Mouse (Mus musculus) right cerebral cortex, postnatal 36 days (tissue): Measurements from ENCODE around the gene Cox10.
A peak's percentile ranks its signal among the peaks of the same experiment; 100 is the strongest.

Source experiments
- DNase-seq, 2 experiments: peaks; one replicate each; pipeline ENCODE4 v3.0.0; 2022; ENCODE audit warnings: low spot score in 2 of 2, mixed read lengths in 1 of 2

The Cox10 gene

DNA sequence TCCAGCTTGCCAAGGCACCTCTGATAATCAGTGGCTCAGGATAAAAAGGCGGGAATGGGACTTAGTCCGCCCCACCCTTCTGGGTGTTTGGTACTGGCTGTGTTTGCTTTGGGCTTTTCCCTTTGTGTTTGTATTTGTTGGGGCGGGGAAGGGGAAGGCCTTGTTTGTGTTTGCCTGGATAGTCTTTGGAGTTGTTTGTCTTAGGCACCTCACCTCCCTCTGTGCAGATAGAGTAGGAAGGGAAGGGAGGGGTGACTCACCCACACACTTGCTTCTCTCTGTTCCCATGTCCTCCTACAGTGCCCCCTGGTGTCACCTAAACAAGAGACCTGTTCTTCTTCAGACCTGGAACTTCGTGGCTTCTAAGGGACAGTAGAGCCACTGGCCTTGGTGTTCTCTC lies 122.1 kb downstream of the Cox10 start:
- no peak for DNase-seq

DNA sequence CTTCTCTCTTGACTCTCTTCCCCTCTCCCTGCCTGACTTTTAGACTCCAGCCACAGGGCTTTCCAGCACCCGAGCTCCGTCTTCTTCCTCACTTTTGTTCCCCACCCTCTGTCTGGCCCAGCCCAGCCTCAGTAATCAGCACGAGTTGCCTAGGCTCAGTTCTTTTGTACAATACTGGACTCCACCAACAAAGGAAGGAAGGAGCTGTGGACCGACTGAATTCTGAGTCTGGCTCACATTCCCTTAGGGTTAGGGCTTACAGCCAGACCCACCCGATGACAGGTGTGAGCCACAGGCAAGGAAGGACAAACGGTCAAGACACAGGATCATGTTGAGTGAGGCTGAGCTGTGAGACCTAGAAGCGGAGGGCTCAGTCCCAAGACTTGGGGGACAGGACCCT lies 122.5 kb downstream of the Cox10 start:
- DNase-seq, result no peak

DNA sequence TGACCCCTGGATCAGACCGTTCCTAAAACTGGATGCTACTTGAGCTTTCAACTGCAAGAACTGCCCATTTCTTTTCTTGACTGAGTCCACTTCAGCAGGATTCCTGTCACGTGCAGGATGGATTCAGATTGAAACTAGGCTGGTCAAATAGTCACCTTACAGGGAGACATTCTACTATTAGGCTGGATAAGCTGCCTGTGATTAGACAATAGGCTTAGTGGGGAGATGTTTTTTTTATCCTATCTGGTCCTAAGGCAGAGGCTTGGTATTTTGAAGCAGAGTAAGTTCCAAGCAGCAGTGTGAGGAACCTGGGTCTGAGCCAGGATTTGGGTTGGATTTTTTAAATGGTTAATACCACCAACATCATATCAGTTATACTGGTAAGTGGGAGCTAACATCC lies 125.4 kb downstream of the Cox10 start:
- DNase-seq, result no peak

DNA sequence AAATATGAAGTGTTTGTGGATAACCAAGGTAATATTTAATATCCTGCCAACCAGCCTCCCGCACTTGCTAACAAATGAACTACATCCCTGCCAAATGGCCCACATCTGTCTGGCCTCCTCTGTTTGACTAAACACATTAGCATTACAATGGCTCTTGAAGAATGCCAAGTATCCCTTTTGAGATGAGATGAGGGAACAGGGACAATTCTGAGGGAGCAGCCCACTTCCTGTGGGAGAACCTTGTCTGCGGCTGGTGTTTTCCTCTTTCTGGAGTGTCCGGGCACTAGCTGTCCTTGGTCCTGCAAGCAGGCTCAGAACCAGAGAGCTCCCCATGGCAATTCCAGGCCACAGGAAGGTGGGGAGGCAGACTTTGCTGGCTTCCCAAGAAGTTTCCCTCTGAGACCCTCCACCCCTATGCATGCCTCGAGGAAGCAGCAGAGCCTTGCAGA lies 126.5 kb downstream of the Cox10 start:
- no peak for DNase-seq

DNA sequence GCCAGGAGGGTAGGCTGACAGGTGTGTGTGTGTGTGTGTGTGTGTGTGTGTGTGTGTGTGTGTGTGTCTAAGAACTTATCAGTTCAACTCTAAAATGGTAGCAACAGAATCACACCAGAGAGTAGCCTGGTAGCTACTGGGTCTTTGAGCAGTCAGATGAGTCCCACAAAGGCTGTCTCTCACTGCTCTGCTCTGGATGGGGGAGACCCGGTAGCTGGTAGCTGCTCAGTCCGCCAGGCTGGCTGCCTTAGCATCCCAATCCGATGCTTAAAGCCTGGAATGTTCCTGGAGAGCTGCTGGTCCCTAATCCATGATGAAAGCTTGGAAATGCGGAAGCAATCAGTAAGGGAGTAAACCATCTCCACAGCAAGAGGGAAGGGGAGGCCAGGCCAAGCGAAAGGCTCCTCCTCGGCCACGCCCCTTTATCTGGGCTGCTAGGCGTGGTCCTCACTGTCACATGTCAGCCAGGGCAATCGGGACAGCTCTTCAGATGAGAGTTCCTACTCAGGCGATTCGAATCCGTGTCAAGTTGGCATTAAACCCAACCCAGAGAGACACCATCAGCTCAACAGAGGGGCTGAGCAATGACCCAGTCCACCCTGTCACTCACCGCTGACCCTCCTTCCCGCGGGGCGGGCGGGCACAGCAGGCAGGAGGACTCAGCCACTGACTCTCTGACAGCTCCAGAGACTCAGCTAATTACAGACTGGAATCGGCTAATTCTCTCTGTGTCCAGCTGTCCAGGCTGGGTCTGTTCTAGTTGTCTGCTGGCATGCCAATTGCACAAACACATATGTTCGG lies 127.2 kb downstream of the Cox10 start:
- DNase-seq, result no peak

DNA sequence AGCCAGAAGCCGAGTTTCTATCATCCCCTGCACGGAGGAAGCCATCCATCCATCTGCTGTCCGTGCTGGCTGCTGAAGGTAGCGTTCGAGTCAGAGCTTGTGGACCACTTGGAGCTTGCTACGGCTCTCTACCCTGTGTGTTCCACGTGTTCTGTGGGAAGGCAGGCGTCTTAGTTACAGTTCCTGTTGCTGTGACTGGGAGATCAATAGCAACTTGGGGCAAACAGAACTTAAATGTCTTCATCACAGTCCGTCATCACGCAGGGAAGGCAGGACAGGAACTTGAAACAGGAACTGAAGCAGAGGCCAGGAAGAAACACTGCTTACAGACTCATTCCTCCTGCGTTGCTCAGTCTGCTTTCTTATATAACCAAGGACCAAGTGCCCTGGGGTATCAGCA lies 130.9 kb downstream of the Cox10 start:
- no peak for DNase-seq

DNA sequence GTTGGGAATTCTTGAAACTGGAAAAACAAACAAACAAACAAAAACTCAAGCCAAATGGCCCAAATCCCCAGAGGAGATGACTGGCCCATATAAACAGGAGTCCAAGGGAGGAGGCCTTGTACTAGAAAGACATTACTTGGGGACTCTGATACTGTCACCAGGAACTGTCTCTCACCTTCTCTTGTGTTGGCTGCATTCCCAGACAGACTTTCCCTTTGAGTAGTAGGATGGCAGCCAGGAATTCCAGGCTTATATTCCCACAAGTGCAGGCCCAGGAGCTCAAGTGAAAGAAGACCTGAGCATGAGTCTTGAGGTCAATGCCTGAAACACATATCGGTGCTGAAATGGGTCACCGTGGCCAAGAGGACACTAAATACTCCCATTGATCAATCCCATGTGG lies 132.2 kb downstream of the Cox10 start:
- DNase-seq, result no peak

DNA sequence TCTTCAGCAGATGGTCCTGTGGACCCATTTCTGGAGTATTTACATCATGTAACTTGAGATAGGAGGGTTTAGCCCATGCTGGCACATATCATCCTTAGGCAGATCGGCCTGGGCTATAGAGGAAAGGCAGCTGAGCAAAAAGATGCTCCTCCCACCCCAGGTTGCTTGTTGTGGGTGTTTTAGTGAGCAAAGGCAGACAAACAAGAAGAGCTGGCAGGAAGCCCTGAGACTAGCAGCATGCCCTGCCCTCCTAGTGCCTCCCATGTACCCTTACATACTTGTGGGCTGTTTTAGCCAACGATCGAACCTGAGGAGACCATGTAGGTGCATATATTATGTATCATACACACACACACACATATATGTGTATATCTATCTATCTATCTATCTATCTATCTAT lies 135.3 kb downstream of the Cox10 start:
- no peak for DNase-seq

DNA sequence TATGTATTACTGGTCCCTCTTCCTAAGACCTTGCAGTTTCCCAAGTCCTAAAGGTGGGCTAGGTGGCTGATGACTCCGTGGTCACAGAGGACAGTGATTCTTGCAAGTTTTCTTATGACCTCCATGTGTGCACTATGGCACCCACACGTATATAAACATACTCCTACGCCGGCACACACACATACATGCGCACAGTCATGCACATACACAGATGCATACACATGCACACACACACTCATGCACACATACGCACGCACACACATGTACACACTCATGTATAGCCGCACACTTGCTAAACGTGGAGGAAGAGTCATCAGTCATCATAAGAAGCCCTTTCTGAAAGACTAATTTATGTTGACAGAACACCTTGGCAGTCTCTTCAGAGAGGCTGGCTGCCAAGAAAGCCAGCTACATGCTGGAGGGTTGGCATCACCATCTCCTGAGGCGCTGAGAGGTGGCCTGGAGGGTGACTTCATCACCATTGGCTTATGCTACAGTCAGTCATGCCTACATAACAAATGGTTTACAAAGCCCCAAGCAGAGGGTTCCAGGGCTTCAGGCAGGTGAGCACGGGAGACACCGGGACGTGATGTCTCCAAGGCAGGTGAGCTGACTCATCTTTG lies 135.9 kb downstream of the Cox10 start:
- DNase-seq, result no peak

DNA sequence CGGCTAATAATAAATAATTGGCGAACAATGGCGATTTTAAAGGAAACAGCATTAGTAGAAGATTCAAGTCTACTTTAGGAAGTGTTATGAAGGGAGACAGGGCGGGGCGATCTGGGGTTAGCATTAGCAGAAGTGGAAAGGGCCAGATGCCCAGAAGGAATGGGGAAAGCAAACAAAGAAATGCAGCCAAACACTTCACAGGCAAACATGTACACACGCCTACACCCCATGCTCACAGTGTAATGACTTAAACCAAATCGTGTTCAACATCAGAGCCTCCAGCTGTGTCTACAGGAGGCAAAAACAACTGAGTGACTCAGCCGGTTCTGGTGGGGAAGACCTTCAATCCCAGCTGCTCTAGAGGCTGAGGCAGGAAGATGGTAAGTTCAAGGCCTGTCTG lies 137.1 kb downstream of the Cox10 start:
- no peak for DNase-seq

DNA sequence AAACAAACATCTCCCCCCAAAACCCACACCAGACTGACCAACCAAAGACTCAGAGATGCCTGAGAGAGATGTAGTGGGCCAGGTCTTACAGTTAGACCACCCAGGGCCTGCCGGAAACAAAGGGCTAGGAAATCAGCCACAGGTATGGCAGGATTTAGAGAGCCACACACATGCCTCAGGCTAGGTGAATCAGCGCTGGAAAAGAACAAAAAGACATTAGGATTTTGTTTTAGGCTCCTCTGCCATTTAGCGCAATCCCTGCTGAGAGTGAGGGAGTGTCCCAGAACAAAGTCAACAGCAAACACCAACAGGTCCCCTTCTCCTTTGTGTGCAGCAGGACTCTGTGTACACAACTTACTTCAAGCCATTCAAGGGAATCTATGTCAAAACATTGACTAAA lies 142.6 kb downstream of the Cox10 start:
- no peak for DNase-seq

DNA sequence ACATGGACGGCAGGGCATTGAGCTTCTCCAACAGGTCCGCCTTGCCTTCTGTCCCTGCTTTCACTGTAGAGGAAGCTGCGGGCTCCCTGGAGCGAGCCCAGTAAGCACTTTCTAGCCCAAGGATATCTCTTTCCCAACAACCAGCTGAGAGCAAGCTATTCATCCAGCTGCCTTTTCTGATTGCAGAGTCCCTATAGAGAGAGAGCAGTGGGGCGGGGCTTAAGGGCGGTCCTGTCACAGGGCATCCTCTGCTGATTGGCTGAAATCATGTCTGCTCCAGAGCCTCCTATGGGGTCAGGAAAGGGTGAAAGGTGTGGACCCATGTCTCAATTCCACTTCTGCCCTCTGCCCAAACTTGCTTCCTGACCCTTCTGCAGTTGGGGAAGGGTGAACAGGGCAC lies 152.4 kb downstream of the Cox10 start:
- no peak for DNase-seq

DNA sequence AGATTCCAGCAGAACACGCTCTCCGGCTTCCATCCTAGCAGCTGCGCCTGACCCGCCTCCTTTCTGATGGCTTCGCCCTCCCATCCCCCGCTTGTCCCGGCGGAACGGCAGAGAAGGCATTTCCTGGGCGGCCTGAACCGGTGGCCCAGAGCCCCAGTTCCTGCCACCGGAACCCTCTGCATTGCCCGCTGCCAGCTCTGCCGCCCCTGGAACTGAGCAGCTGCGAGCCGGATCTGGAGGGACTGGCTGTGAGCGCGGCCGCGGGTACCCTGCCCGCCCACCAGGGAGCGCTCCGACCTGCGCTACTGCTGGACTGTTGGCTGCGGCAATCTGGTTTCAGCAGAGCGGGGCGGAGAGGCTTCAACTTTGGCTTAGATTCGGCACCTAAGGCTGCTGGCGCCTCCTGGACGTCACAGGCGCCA lies 154.1 kb downstream of the Cox10 start:
- DNase-seq, result peak; percentile 51 to 59

DNA sequence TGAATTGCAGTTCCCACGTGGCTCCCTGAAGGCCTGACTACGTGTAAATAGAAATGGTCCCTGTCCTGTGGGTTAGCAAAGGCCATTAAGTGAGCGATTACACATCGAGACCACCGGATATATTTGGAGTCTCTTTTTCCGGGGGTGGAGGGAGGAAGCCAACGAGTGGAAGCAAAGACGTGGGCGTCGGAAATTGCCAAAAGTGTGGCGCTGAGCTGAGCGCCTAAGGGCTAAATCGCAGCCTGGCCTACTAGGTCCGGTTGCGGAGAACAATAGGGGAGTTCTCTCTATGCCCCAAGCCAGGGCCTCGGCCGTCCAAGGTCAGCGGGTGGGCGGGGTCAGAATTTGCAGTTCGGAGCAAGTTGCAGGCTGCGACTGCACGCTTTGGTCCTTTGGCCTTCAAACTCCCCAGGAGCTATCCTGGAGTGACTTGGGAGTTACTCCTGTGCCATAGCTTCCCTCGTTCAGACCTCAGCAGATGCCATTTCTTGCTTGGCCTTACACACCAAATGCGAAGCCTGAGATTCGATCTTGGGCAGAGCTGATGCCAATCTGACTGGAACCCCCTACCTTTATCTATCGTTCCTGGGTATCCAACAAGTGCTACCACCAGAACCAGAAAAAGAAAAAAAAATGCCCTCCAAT lies 154.9 kb downstream of the Cox10 start:
- no peak for DNase-seq

DNA sequence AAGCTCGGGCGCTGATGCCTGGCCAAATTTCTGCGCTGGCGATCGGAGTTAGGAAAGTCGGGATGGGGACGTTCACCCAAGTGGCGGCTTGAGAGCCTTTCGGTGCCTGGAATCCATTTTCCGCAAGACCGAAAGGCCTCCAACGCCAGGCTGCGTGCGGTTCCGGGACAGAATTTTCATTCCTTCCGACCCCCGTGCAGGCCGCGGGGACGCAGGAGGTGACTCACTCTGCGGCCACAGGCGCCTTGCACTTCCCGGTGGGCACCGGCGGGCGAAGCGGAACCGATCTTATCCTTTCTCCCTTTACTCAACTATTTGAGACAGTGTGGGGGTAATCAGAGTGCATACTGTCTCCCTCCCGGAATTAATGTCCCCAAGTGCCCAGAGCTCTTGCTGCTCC lies 155.9 kb downstream of the Cox10 start:
- no peak for DNase-seq

DNA sequence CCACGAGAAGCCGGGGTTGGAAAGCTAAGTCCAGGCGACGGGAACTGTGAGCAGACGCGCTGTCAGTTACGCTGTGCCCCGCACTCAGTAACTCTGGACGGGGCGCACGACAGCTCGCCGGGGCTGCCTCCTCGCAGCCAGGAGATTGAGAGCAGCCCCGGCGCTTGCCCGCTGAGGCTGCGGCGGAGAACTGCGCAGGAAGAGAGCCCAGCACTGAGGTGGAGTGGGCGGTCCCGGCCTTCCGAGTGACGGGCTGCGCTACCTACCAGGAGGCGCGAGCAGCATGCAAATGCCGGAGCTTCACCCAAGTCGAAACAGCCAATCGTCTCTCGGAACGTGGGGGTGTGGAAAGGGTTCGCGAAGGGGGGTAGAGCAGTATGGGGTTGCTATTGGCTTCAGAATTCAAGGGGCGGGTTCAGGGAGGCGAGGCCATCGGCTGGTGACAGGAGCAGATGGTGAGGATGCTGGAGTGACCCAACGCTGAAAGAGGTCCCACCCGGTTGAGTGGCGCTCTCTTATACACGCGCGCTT lies 157.1 kb downstream of the Cox10 start, which contains the start of gene Hs3st3b1:
Hs3st3b1 (minus strand) TSS at position 200 of the 531 bp plus-strand sequence.
- peak; percentile 76 to 83 for DNase-seq

DNA sequence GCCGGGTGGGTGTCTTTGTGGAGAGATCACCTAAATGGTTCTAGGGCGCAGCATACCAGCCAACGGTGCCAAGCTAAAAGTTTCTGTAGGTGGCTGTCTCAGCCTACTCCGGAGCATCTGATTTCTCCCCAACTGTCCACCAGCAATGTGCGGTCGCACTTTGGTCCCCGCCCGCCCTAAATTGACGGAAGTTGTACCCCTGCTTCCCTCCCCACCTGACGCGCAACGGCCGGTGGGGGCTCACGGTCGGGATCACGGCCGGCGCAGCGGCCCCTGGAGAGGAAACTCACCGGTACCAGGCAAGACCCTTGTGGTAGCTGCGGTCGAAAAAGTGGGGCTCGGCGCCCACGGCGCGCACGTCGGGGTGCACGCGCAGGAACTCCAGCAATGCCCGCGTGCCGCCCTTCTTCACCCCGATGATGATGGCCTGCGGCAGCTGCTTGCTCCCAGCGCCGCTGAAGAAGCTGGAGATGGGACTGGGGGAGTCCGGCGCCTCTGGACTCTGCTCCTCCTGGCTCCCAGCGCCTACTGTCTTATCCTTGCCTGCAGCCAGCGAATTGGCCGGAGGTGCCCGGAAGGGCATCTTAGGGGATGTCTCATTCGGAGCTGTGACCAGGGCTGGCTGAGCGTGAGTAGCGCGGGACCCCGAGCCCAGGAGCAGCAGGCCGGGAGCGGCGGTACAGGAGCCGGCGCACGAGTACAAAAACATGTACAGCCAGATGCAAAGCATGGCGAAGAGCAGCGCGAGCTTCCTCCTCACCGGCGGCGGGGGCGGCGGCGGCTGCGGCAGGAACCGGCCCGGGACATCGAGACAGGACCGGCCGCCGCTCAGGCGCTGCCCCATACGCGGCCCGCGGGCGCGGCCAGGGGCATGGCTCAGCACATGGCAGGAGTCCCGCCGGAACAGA lies 158.0 kb downstream of the Cox10 start:
- DNase-seq, result no peak

DNA sequence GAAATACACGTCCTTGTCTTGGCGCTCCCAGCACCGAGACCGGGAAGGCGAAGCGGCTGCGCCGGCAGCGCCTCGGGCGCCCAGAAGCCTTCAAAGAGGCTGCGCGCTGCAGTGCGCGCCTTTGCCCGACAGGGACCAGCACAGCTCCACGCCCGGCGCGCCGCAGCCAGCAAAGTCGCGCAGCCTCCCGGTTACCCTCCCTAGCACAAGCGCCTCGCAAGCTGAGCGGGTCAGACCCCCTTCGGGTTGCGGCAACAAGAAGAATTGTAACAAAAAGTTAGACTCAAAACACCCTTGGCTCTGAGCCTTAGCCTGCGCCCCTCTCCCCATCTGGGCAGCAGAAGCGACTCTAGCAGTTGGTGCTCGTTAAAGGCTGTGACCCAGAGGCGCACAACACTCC lies 158.7 kb downstream of the Cox10 start:
- DNase-seq, result peak; percentile 57 to 60

DNA sequence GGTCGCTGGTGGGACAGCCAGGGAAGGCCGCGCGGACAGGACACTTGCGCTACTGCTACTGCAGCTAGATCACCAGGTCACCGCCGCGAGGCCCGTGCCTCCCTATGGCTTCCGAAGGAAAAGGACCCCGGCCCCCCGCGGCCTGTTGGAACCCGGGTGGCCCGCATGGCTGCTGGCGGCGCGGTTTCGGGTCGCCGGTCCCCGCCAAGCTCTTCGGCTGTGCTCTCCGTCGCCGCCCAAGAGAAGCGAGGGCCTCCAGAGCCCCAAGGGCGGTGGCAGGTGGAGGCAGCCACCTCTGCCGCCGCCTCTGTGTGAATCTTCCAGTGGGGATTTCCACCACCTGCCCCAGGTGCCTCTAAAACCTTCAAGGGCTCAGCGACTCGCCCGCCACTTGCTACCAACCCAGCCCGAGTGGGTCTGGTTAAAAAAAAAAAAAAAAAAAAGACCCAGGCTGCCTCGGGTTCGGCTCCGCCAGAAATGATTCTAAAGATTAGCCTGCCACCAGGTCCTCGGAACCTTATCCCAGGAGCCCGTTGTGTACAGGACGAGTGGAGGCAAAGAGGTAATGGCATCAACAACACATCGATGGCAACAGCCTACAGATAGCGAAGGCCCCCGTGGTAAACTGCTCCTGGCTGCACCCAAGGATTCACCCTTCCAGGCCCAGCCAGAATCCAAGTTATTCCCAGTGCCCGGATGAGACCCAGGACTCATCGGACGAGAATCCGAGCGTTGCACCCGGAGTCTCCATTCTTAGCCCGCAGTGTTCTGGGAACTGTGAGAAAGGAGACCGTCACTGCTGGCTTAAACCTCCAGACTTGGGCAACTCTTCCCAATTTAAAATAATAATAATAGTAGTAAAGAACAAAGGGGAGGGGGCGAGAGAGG lies 159.8 kb downstream of the Cox10 start:
- no peak for DNase-seq

DNA sequence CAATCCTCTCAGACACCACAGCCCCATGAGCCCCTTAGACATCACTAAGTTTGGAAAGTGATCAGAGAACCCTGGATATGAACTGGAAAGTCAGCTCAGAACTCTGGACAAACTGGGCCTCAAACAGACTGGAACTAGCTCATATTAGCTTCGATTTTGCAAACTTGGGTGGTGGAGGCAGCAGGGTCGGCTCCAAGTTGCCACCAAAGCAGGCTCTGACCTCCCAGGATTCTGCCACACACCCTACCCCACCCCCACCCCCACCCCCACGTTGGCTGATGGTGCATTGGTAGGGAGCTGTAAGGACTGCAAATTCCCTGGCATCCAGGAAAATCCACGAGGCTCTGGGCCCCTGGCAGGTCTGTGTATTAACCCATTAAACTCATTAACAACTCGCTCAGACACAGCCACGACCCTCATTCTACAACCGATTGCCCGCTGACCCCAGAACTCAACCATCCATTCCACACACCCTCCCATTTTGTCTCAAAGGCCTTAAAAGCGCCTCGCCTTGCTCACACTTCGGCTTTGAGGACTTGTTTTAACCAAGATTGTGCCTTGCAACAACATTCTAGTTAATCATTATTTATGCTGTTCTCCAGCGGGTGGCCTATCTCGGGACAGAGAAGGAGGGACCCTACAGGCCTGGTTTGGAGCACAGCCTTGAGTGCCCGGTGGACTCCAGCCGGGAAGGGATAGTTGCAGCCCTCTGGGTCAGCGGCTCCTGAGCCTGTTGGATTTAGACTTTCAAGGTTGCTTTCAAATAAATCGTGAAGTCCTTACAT lies 160.8 kb downstream of the Cox10 start:
- DNase-seq, result no peak
